Comparison of ENCODE assay signal across 9 mouse cellular contexts in the genomic region with DNA sequence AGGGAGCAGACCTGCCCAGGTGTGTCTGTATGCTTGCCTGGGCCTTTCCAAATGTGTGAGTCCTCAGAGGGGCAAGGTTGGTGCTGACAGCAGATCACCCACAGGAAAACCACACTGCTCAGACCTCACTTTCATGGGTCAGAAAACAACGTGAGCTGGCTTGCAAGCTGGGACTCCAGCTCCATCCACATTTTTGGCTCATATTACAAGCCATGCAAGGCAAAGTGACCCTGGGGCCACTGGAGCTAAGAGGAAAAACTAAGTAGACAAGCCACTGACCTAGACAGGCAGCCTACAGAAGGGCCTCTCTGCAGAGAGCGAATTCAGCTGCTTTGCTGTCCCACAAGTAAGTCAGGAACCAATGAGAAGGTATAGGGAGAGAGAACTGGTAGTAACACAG.
DNase-seq lines count a peak whose midpoint lies in the region; ATAC-seq and TF ChIP-seq lines count a peak whose summit lies in the region.
"Had no signal": no experiment of that assay in that cellular context is flagged by ENCODE, and none has a peak within 500 bp of the region (broad histone marks: within the 10 kb centered on the region; RNA-seq: fewer than 3 reads in every experiment).

No protein-coding gene starts in this region.

- no peaks in the 10 kb centered on the region for H3K79me2 ChIP-seq in liver, adult 2 months (ENCODE audit: control insufficient read depth, insufficient read depth, low read length)

- no peak overlapping the region for H3K27ac ChIP-seq in liver, adult 2 months (replicated peaks; ENCODE audit: insufficient read depth, low read depth, low read length)
- H3K27ac ChIP-seq in neural tube, embryonic 13.5 days (replicated peaks), result 0 out of 2 replicates have a peak overlapping the region, but pooled peaks have one; percentile 33
- H3K27ac ChIP-seq in midbrain, embryonic 16.5 days (ENCODE audit: low read length), result no peak overlapping the region

- peak; percentile 43 for DNase-seq in liver, adult 2 months (ENCODE audit: extremely low read depth, low read depth, low spot score)
- DNase-seq in liver, result no peak
- peak; percentile 26 to 27 for DNase-seq in adrenal gland, postnatal 36 days
- DNase-seq in kidney, adult 18-20 months, result peak; percentile 23

- H3K36me3 ChIP-seq in liver, adult 2 months (ENCODE audit: control insufficient read depth, insufficient read depth, low read length), result no peaks in the 10 kb centered on the region
- no peaks in the 10 kb centered on the region for H3K36me3 ChIP-seq in neural tube, embryonic 13.5 days
- H3K36me3 ChIP-seq in midbrain, embryonic 16.5 days (ENCODE audit: control insufficient read depth, insufficient read depth, low read length), result no peaks in the 10 kb centered on the region
- H3K36me3 ChIP-seq: G1E had no signal

- WGBS in liver, adult 2 months, result 34% methylated on average over 2 of the region's 2 CpGs
- 47% methylated on average over 2 of the region's 2 CpGs for WGBS in neural tube, embryonic 13.5 days
- 57% methylated on average over 2 of the region's 2 CpGs for WGBS in midbrain, embryonic 16.5 days

- no peaks in the 10 kb centered on the region for H3K9me3 ChIP-seq in neural tube, embryonic 13.5 days
- no peaks in the 10 kb centered on the region for H3K9me3 ChIP-seq in midbrain, embryonic 16.5 days (replicated peaks; ENCODE audit: control insufficient read depth, low read length, poor library complexity, severe bottlenecking)
- H3K9me3 ChIP-seq: G1E had no signal

- H3K4me1 ChIP-seq in liver, adult 2 months (ENCODE audit: control insufficient read depth, insufficient read depth, low read length), result no peaks in the 10 kb centered on the region
- peaks cover 57% of the 10 kb centered on the region for H3K4me1 ChIP-seq in neural tube, embryonic 13.5 days (replicated peaks)
- peaks cover 20% of the 10 kb centered on the region for H3K4me1 ChIP-seq in midbrain, embryonic 16.5 days (ENCODE audit: control insufficient read depth, insufficient read depth, low read length)

- no peak for TF ChIP-seq POLR2A in liver, adult 2 months (IDR thresholded peaks at IDR 0.05; ENCODE audit: extremely low read depth, insufficient read depth, low read length)

- H3K9ac ChIP-seq in liver, adult 2 months (ENCODE audit: low read depth, low read length), result no peak overlapping the region
- H3K9ac ChIP-seq in neural tube, embryonic 13.5 days, result no peak overlapping the region
- H3K9ac ChIP-seq in midbrain, embryonic 16.5 days (ENCODE audit: low read depth, low read length), result no peak overlapping the region

- H3K27me3 ChIP-seq in liver, adult 2 months (ENCODE audit: control insufficient read depth, insufficient read depth, low read length), result no peaks in the 10 kb centered on the region
- H3K27me3 ChIP-seq in neural tube, embryonic 13.5 days, result peaks cover 9% of the 10 kb centered on the region; the same call in 1 of the 2 replicates
- peaks cover 3% of the 10 kb centered on the region; the same call in 1 of the 2 replicates for H3K27me3 ChIP-seq in midbrain, embryonic 16.5 days (ENCODE audit: control insufficient read depth, insufficient read depth, low read depth, low read length)

- H3K4me2 ChIP-seq in neural tube, embryonic 13.5 days, result no peak overlapping the region
- no peak overlapping the region for H3K4me2 ChIP-seq in midbrain, embryonic 16.5 days (ENCODE audit: low read length)

- H3K4me3 ChIP-seq in liver, adult 2 months (ENCODE audit: insufficient read depth, low read depth, low read length), result no peak overlapping the region
- no peak overlapping the region for H3K4me3 ChIP-seq in neural tube, embryonic 13.5 days
- no peak overlapping the region for H3K4me3 ChIP-seq in midbrain, embryonic 16.5 days (ENCODE audit: low read depth, low read length)

- no peak for TF ChIP-seq CTCF in liver, adult 2 months (IDR thresholded peaks at IDR 0.05; ENCODE audit: low read depth, low read length)

- no peak for ATAC-seq in neural tube, embryonic 13.5 days (ENCODE audit: low read depth)
- ATAC-seq in midbrain, embryonic 16.5 days, result no peak
- ATAC-seq in activated CD4-positive, CD25-positive, alpha-beta regulatory T cell, adult 4 months, result no peak
- no peak for ATAC-seq in monocyte, adult 5-6 weeks (replicated peaks; ENCODE audit: insufficient number of reproducible peaks, low FRiP score, low TSS enrichment, poor library complexity, severe bottlenecking)
